Mouse (Mus musculus): ENCODE measurements at regions not wholly inside any gene's neighbourhood (a gene's known extent, or its start where the extent isn't known, plus 50 kb on each side); places are given as distances from the start of the nearest gene placed in this dataset.
"Not testable (repeated sequence)": the region's sequence is repeated elsewhere in the genome, so short reads cannot be mapped to it uniquely, and the experiment has no call there.

- Histone ChIP-seq H3K4me2 (replicated peaks) (no peak overlapping the region), H3K27ac (no peak overlapping the region), H3K4me3 (no peak overlapping the region), H3K36me3 (no peaks in the 10 kb centered on the region), H3K27me3 (no peaks in the 10 kb centered on the region), H3K9ac (no peak overlapping the region), H3K9me3 (no peaks in the 10 kb centered on the region), H3K4me1 (no peaks in the 10 kb centered on the region)
- no peak for ATAC-seq (ENCODE audit: insufficient number of reproducible peaks, insufficient read depth, low FRiP score, low TSS enrichment)
- WGBS = 86% methylated on average over 8 of the region's 8 CpGs
Observed at GRCm38 (mm10) chr9:83728428-83728827, 77.6 kb downstream of the Elovl4 start.

DNA sequence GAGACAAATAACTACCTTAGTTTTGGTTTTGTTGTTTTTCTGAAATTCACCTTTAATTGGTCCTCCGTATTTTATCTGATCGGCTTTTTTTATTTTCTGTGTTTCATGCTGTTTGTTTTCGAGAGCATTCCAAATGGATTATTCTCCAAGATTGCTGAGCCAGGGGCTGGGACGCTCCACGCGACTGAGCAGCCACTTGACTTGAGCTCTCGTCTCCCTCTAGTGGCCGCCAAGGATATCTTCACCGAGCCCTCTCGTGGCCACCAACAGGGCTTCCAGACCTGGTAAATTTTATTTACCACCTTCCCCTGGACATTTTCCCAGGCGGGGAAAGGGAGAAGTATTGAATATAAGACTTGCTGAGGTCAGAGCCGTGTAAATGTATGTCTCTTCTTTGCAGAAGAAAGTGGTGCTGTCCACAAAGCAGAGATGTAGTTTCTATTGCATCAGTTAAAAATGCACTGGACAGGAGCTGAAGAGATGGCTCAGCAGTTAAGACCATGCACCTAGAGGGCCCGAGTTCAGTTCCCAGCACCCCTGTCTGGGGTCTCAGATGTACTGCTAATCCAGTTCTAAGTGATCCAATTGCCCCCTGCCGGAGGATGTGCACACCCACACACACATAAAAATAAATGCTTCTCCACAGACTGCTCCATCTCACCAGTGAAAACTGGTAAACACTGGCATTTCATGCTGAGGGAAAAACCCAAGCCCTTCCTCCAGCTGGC lies 78.5 kb downstream of the Elovl4 start:
- Histone ChIP-seq H3K4me3 (peak overlapping the region; percentile 18; the same call in 1 of the 2 replicates), H3K9ac (no peak overlapping the region), H3K27ac (no peak overlapping the region), H3K9me3 (no peaks in the 10 kb centered on the region), H3K4me1 (no peaks in the 10 kb centered on the region), H3K36me3 (no peaks in the 10 kb centered on the region), H3K27me3 (no peaks in the 10 kb centered on the region), H3K4me2 (replicated peaks) (peak overlapping the region; percentile 47)
- ATAC-seq (ENCODE audit: insufficient number of reproducible peaks, insufficient read depth, low FRiP score, low TSS enrichment) = peak; percentile 81
- 10% methylated on average over 14 of the region's 14 CpGs for WGBS

GRCm38 (mm10) chr9:83726979-83727378 lies 79.1 kb downstream of the Elovl4 start:
- peak overlapping the region; percentile 18; the same call in 1 of the 2 replicates for H3K4me3 ChIP-seq
- no peaks in the 10 kb centered on the region for H3K4me1 ChIP-seq
- H3K9me3 ChIP-seq = no peaks in the 10 kb centered on the region
- no peaks in the 10 kb centered on the region for H3K36me3 ChIP-seq
- H3K27ac ChIP-seq = no peak overlapping the region
- peak overlapping the region; percentile 47 for H3K4me2 ChIP-seq (replicated peaks)
- H3K27me3 ChIP-seq = no peaks in the 10 kb centered on the region
- WGBS = 52% methylated on average over 16 of the region's 16 CpGs
- H3K9ac ChIP-seq = no peak overlapping the region
- ATAC-seq (ENCODE audit: insufficient number of reproducible peaks, insufficient read depth, low FRiP score, low TSS enrichment) = no peak

DNA sequence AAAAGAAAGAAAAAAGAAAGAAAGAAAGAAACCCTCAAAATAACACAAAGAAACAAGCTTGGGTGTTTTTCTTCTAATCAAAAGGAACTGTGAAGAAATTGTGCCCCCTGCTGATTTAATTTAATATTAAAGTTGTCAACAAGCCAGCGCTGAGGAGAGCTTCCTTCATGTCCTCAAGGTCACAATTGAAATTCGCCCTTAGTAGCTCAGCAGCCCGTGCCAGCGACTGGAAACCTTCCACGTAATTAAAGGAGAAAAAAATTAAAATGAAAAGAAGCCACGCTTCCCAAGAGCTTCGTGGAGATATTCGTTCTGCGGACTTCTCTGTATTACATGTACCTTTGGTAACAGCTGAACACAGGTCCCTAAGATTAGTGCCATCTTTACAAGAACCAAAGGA lies 80.0 kb downstream of the Elovl4 start:
- no peaks in the 10 kb centered on the region for H3K9me3 ChIP-seq
- no peak overlapping the region for H3K9ac ChIP-seq
- ATAC-seq (ENCODE audit: insufficient number of reproducible peaks, insufficient read depth, low FRiP score, low TSS enrichment) = no peak
- no peaks in the 10 kb centered on the region for H3K27me3 ChIP-seq
- H3K27ac ChIP-seq = no peak overlapping the region
- H3K4me1 ChIP-seq = no peaks in the 10 kb centered on the region
- WGBS = 48% methylated on average over 9 of the region's 9 CpGs
- no peak overlapping the region for H3K4me2 ChIP-seq (replicated peaks)
- no peaks in the 10 kb centered on the region for H3K36me3 ChIP-seq
- no peak overlapping the region for H3K4me3 ChIP-seq

DNA sequence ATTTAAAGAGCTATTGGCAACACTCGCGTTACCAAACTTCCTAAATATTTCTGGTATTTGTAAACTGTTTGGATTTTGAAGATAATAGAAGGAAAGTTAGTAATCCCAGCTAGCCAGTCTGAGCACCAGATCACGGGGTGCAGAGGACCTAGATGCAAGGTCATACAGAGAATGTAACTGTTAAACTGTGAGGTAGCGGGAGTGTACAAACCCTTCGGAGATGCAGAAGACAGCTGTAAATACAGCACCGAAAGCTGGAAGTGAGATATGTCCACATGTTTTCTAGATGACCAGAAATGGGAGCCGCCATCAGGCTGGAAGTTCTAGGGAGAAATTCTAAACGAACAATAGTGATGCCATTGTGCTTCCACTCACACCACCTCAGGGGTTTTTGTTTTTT lies 80.5 kb downstream of the Elovl4 start:
- Histone ChIP-seq H3K4me1 (no peaks in the 10 kb centered on the region), H3K4me3 (no peak overlapping the region), H3K4me2 (replicated peaks) (no peak overlapping the region), H3K9ac (no peak overlapping the region), H3K27ac (no peak overlapping the region), H3K27me3 (no peaks in the 10 kb centered on the region), H3K9me3 (no peaks in the 10 kb centered on the region), H3K36me3 (no peaks in the 10 kb centered on the region)
- WGBS = 73% methylated on average over 8 of the region's 8 CpGs
- no peak for ATAC-seq (ENCODE audit: insufficient number of reproducible peaks, insufficient read depth, low FRiP score, low TSS enrichment)

DNA sequence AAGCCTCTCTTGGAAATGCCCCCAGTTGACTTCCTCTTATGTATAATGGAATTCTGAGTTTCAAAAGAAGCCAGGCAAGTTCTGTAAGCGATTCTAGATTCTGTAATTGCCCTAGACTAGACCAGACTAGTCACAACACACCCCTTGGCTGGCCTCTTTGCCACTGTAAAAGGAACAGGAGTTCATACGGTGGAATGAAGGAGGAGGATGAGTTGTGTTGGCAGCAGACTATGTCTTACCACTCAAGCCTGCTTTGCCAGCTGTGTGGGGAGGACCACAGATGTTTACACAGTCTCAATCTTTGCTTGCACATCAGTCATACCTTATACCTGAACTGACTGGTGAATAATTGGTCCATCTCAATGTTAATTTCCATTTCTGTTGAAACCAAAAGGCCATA lies 85.1 kb downstream of the Elovl4 start:
- H3K27me3 ChIP-seq = no peaks in the 10 kb centered on the region
- no peak overlapping the region for H3K27ac ChIP-seq
- no peaks in the 10 kb centered on the region for H3K36me3 ChIP-seq
- no peaks in the 10 kb centered on the region for H3K9me3 ChIP-seq
- H3K4me2 ChIP-seq (replicated peaks) = no peak overlapping the region
- H3K4me1 ChIP-seq = no peaks in the 10 kb centered on the region
- 61% methylated on average over 2 of the region's 2 CpGs for WGBS
- ATAC-seq (ENCODE audit: insufficient number of reproducible peaks, insufficient read depth, low FRiP score, low TSS enrichment) = no peak
- H3K9ac ChIP-seq = no peak overlapping the region
- H3K4me3 ChIP-seq = no peak overlapping the region

DNA sequence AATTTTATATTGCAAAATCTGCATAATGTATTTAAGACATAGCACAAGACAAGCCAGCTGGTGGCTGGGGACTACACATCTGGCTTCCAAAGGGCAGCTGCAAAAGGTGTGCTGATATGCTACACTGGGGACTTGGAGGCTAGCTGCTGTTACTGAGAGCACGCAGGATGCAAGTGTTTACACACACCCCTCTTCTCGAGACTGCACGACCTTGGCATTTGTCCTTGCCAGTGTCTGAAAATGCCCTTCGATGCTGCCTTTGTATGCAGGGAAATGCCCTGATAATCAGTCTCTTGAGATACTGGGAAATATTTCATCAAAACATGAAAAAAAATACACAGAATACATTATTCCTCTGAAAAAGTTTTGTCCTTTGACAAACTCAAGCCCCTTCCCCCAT lies 86.3 kb downstream of the Elovl4 start:
- H3K4me3 ChIP-seq = no peak overlapping the region
- no peak overlapping the region for H3K9ac ChIP-seq
- no peaks in the 10 kb centered on the region for H3K27me3 ChIP-seq
- H3K4me1 ChIP-seq = no peaks in the 10 kb centered on the region
- H3K4me2 ChIP-seq (replicated peaks) = no peak overlapping the region
- no peak for ATAC-seq (ENCODE audit: insufficient number of reproducible peaks, insufficient read depth, low FRiP score, low TSS enrichment)
- no peaks in the 10 kb centered on the region for H3K36me3 ChIP-seq
- no peaks in the 10 kb centered on the region for H3K9me3 ChIP-seq
- no peak overlapping the region for H3K27ac ChIP-seq
- WGBS = 65% methylated on average over 4 of the region's 4 CpGs

DNA sequence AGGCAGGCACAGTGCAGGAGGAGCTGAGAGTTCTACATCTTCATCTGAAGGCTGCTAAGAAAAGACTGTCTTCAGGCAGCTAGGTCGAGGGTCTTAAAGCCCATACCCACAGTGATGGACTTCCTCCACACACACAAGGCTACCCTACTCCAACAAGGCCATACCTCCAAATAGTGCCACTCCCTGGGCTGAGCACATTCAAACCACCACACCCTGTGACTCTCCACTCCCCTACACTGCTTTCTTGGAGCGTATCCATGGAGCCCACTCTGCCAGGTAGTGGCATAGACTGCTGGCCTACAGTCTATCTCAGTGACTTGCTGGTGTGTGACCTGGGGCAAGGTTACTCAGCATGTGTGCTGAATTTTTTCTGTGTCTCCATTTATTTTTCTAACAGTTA lies 88.0 kb downstream of the Elovl4 start:
- H3K36me3 ChIP-seq; H3K27ac ChIP-seq; H3K9me3 ChIP-seq; H3K4me1 ChIP-seq; ATAC-seq (ENCODE audit: insufficient number of reproducible peaks, insufficient read depth, low FRiP score, low TSS enrichment); H3K4me2 ChIP-seq (replicated peaks); H3K9ac ChIP-seq; H3K4me3 ChIP-seq; H3K27me3 ChIP-seq: not testable (repeated sequence)
- WGBS = 91% methylated on average over 2 of the region's 2 CpGs

DNA sequence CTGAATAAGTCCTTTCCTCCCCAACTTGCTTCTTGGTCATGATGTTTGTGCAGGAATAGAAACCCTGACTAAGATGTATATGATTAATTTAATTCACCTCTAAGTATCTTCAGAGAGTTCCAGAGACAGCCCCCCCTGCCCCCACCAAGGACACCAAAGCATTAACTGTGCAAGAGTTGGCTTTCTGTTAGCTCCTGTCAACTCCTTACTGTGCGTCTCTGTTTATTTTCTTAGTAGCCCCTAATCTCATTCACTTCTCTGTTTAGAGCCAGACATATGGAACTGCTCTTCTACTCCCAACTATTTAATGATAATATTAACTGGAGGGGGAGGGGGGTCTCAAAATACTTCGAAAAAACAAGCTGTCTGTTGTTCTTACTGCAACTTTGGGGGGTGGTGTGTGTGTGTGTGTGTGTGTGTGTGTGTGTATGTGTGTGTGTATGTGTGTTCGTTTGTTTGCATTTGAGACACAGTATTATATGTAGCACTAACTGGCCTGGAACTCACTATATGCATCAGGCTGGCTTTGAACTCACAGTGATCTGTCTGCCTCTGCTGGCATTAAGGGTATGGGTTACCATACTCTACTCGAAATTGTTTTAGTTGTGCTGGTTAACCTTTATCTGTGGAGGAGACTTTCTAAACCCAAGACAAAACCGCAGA lies 89.8 kb downstream of the Elovl4 start:
- H3K27ac ChIP-seq = no peak overlapping the region
- ATAC-seq (ENCODE audit: insufficient number of reproducible peaks, insufficient read depth, low FRiP score, low TSS enrichment) = no peak
- no peaks in the 10 kb centered on the region for H3K4me1 ChIP-seq
- H3K4me3 ChIP-seq = no peak overlapping the region
- no peaks in the 10 kb centered on the region for H3K9me3 ChIP-seq
- H3K4me2 ChIP-seq (replicated peaks) = no peak overlapping the region
- 43% methylated on average over 5 of the region's 5 CpGs for WGBS
- H3K9ac ChIP-seq = no peak overlapping the region
- H3K36me3 ChIP-seq = no peaks in the 10 kb centered on the region
- H3K27me3 ChIP-seq = no peaks in the 10 kb centered on the region

- no peaks in the 10 kb centered on the region for H3K4me1 ChIP-seq
- ATAC-seq (ENCODE audit: insufficient number of reproducible peaks, insufficient read depth, low FRiP score, low TSS enrichment) = no peak
- no peaks in the 10 kb centered on the region for H3K27me3 ChIP-seq
- no peaks in the 10 kb centered on the region for H3K9me3 ChIP-seq
- H3K27ac ChIP-seq = no peak overlapping the region
- no peak overlapping the region for H3K4me2 ChIP-seq (replicated peaks)
- WGBS = 60% methylated on average over 3 of the region's 3 CpGs
- H3K36me3 ChIP-seq = no peaks in the 10 kb centered on the region
- no peak overlapping the region for H3K9ac ChIP-seq
- H3K4me3 ChIP-seq = no peak overlapping the region
Observed at GRCm38 (mm10) chr9:83707361-83707760, 98.7 kb downstream of the Elovl4 start.

- Histone ChIP-seq H3K27me3 (no peaks in the 10 kb centered on the region), H3K27ac (no peak overlapping the region), H3K4me2 (replicated peaks) (no peak overlapping the region), H3K9me3 (no peaks in the 10 kb centered on the region), H3K4me1 (no peaks in the 10 kb centered on the region), H3K4me3 (no peak overlapping the region), H3K9ac (no peak overlapping the region), H3K36me3 (no peaks in the 10 kb centered on the region)
- 82% methylated on average over 6 of the region's 6 CpGs for WGBS
- ATAC-seq (ENCODE audit: insufficient number of reproducible peaks, insufficient read depth, low FRiP score, low TSS enrichment) = no peak
Observed at GRCm38 (mm10) chr9:83706071-83706470, 100.0 kb downstream of the Elovl4 start.

GRCm38 (mm10) chr9:83704186-83704585 lies 101.9 kb downstream of the Elovl4 start:
- Histone ChIP-seq H3K4me2 (replicated peaks) (no peak overlapping the region), H3K36me3 (no peaks in the 10 kb centered on the region), H3K4me3 (no peak overlapping the region), H3K27me3 (no peaks in the 10 kb centered on the region), H3K9me3 (no peaks in the 10 kb centered on the region), H3K27ac (no peak overlapping the region), H3K4me1 (no peaks in the 10 kb centered on the region), H3K9ac (no peak overlapping the region)
- ATAC-seq (ENCODE audit: insufficient number of reproducible peaks, insufficient read depth, low FRiP score, low TSS enrichment) = no peak
